Mouse (Mus musculus): ENCODE results near the gene Tmprss2.
"Not testable (repeated sequence)": the region's sequence is repeated elsewhere in the genome, so short reads cannot be mapped to it uniquely, and the experiment has no call there.

Tmprss2 gene

GRCm38 (mm10) chr16:97591512-97591911 lies 19.5 kb downstream of the Tmprss2 start:
- DNase-seq (ENCODE audit: low spot score in 2 of 2): no peak

- not testable (repeated sequence) for DNase-seq (ENCODE audit: low spot score in 2 of 2)
These were observed 28.1 kb downstream of the Tmprss2 start for GRCm38 (mm10) chr16:97582876-97583275.

- DNase-seq (ENCODE audit: low spot score in 2 of 2): no peak
These were observed 41.6 kb downstream of the Tmprss2 start for GRCm38 (mm10) chr16:97569426-97569825.

GRCm38 (mm10) chr16:97568662-97569061 lies 42.3 kb downstream of the Tmprss2 start:
- peak; percentile 64 to 73 for DNase-seq (ENCODE audit: low spot score in 2 of 2)

GRCm38 (mm10) chr16:97544340-97544739 lies 66.7 kb downstream of the Tmprss2 start:
- no peak for DNase-seq (ENCODE audit: low spot score in 2 of 2)

- DNase-seq (ENCODE audit: low spot score in 2 of 2): no peak
These were observed 74.1 kb downstream of the Tmprss2 start for GRCm38 (mm10) chr16:97536859-97537258.

GRCm38 (mm10) chr16:97535808-97536413 lies 75.1 kb downstream of the Tmprss2 start:
- peak; percentile 23 to 49 for DNase-seq (ENCODE audit: low spot score in 2 of 2)

GRCm38 (mm10) chr16:97534876-97535461 lies 76.0 kb downstream of the Tmprss2 start:
- DNase-seq (ENCODE audit: low spot score in 2 of 2): peak; percentile 14 to 35

GRCm38 (mm10) chr16:97534448-97534847 lies 76.5 kb downstream of the Tmprss2 start:
- peak in 1 of 2 experiments; percentile 11 for DNase-seq (ENCODE audit: low spot score in 2 of 2)

- no peak for DNase-seq (ENCODE audit: low spot score in 2 of 2)
These were observed 77.2 kb downstream of the Tmprss2 start for GRCm38 (mm10) chr16:97533751-97534150.

- no peak for DNase-seq (ENCODE audit: low spot score in 2 of 2)
These were observed 77.9 kb downstream of the Tmprss2 start for GRCm38 (mm10) chr16:97533126-97533525.

- no peak for DNase-seq (ENCODE audit: low spot score in 2 of 2)
These were observed 81.8 kb downstream of the Tmprss2 start for GRCm38 (mm10) chr16:97529241-97529640.

- peak; percentile 49 to 67 for DNase-seq (ENCODE audit: low spot score in 2 of 2)
These were observed 88.0 kb downstream of the Tmprss2 start for GRCm38 (mm10) chr16:97523024-97523423.

- no peak for DNase-seq (ENCODE audit: low spot score in 2 of 2)
These were observed 89.0 kb downstream of the Tmprss2 start for GRCm38 (mm10) chr16:97521983-97522382.

- no peak for DNase-seq (ENCODE audit: low spot score in 2 of 2)
These were observed 94.7 kb downstream of the Tmprss2 start for GRCm38 (mm10) chr16:97516341-97516740.
